Mouse (Mus musculus) embryonic facial prominence, embryonic 13.5 days (tissue): ENCODE measurements around the gene Tmed4. TPM values are rescaled to one million over a fixed set of nuclear protein-coding genes. Genes with fewer than 3 reads are reported as not detected.

Source experiments
- ATAC-seq: fragments of 200-750 bp; cut with Nextera tagmentation; 2 replicates; pipeline ENCODE4 v1.8.0; 2017; ENCODE audit warnings: low read depth; ENCODE audit not compliant: insufficient number of reproducible peaks, insufficient read depth, low FRiP score, low TSS enrichment
- H3K27ac ChIP-seq: fragments of 300-500 bp; sonication (generic); 2 replicates; pipeline ENCODE4 v1.5.1; 2015; ENCODE audit warnings: moderate library complexity, mild to moderate bottlenecking, inconsistent platforms
- H3K27me3 ChIP-seq: fragments of 300-500 bp; sonication (generic); 2 replicates; pipeline ENCODE4 v1.6.1; 2015; ENCODE audit warnings: mild to moderate bottlenecking, inconsistent platforms
- H3K36me3 ChIP-seq: fragments of 300-500 bp; sonication (generic); 2 replicates; pipeline ENCODE4 v1.6.1; 2015; ENCODE audit warnings: mild to moderate bottlenecking, inconsistent platforms
- H3K4me1 ChIP-seq: fragments of 300-500 bp; sonication (generic); 2 replicates; pipeline ENCODE4 v1.6.1; 2015; ENCODE audit warnings: inconsistent platforms
- H3K4me2 ChIP-seq: fragments of 300-500 bp; sonication (generic); 2 replicates; pipeline ENCODE4 v1.6.1; 2015; ENCODE audit warnings: moderate library complexity, mild to moderate bottlenecking, inconsistent platforms
- H3K4me3 ChIP-seq: fragments of 300-500 bp; sonication (generic); 2 replicates; pipeline ENCODE4 v1.5.1; 2015; ENCODE audit warnings: mild to moderate bottlenecking, inconsistent platforms
- H3K9ac ChIP-seq: fragments of 300-500 bp; sonication (generic); 2 replicates; pipeline ENCODE4 v1.6.1; 2015; ENCODE audit warnings: mild to moderate bottlenecking, inconsistent platforms
- H3K9me3 ChIP-seq: fragments of 300-500 bp; sonication (generic); 2 replicates; pipeline ENCODE4 v1.6.1; 2016; ENCODE audit warnings: inconsistent platforms
- WGBS: fragments of 180-500 bp; shearing (Covaris S2); methylation state at CpG from one replicate; pipeline ENCODE4 v1.1.7; 2015; ENCODE audit warnings: mixed read lengths; 5-methylcytosine and 5-hydroxymethylcytosine counted together
- polyA plus RNA-seq: library from polyadenylated mRNA; unstranded; fragments of >200 nt; fragmentation: Nextera tagmentation; extraction: Ambion mirVana; gene quantifications from 2 replicates; pipeline ENCODE4 v1.2.1, GENCODE M21; 2015

The Tmed4 gene
- polyA plus RNA-seq, 1 experiment from 2014 or later: 97.1 TPM

GRCm38 (mm10) chr11:6224541-6225229 lies 50.0 kb downstream of the Tmed4 start:
- Histone ChIP-seq H3K4me1 (no peaks in the 10 kb centered on the region), H3K27me3 (no peaks in the 10 kb centered on the region), H3K4me2 (no peak overlapping the region), H3K9ac (no peak overlapping the region), H3K36me3 (no peaks in the 10 kb centered on the region), H3K27ac (no peak overlapping the region), H3K9me3 (no peaks in the 10 kb centered on the region), H3K4me3 (no peak overlapping the region)
- ATAC-seq: no peak
- 68% methylated on average over 14 of the region's 14 CpGs for WGBS

DNA sequence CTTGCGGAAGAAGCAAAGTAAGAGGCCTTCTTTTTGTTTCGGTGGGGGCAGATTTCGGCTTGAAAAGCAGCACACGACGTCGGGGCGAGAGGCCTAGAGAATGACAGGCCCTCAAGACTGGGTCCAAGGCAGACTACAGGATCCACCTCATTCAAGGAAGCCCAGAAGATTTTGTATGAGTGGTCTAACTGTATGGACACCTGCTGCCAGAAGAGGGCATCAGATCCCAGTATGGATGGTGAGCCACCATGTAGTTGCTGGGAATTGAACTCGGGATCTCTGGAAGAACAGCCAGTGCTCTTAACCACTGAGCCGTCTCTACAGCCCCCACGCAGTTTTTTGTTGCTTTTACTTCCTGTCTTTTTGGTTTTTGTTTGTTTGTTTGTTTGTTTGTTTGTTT lies 52.5 kb downstream of the Tmed4 start:
- 93% methylated on average over 10 of the region's 10 CpGs for WGBS
- Histone ChIP-seq H3K36me3 (no peaks in the 10 kb centered on the region), H3K4me2 (no peak overlapping the region), H3K4me1 (no peaks in the 10 kb centered on the region), H3K4me3 (no peak overlapping the region), H3K27ac (no peak overlapping the region), H3K27me3 (no peaks in the 10 kb centered on the region), H3K9ac (no peak overlapping the region), H3K9me3 (no peaks in the 10 kb centered on the region)
- ATAC-seq: no peak

Other genes starting within 250 kb of the Tmed4 start
- 1.9 and 2.5 TPM in 2 replicates for gene Camk2b, start 208.5 kb downstream of the Tmed4 start, polyA plus RNA-seq
- 0.18 and 0.38 TPM in 2 replicates for gene A730071L15Rik, start 74.8 kb downstream of the Tmed4 start, polyA plus RNA-seq
- gene Nudcd3, start 74.5 kb downstream of the Tmed4 start, polyA plus RNA-seq: 42.6 and 44.4 TPM in 2 replicates
- gene Npc1l1, start 44.7 kb downstream of the Tmed4 start, polyA plus RNA-seq: 0.04 and 0.48 TPM in 2 replicates
- 88.1 and 97.2 TPM in 2 replicates for gene Ddx56, start 7.1 kb downstream of the Tmed4 start, polyA plus RNA-seq
- gene Ogdh, start 16.8 kb upstream of the Tmed4 start, polyA plus RNA-seq: 85.2 and 89.2 TPM in 2 replicates
- 11.2 and 12.4 TPM in 2 replicates for gene Zmiz2, start 114.2 kb upstream of the Tmed4 start, polyA plus RNA-seq
- gene Ppia, start 140.6 kb upstream of the Tmed4 start, polyA plus RNA-seq: 5,258 and 5,388 TPM in 2 replicates
- gene H2afv, start 169.6 kb upstream of the Tmed4 start, polyA plus RNA-seq: 656 and 746 TPM in 2 replicates
- 26.9 and 28.6 TPM in 2 replicates for gene Purb, start 201.0 kb upstream of the Tmed4 start, polyA plus RNA-seq
- 1.3 and 1.8 TPM in 2 replicates for gene Myo1g, start 246.1 kb upstream of the Tmed4 start, polyA plus RNA-seq